Mouse (Mus musculus) C2C12 (cell line): ENCODE results near the gene Kcnmb2. TPM values are rescaled to one million over a fixed set of nuclear protein-coding genes. Genes with fewer than 3 reads are reported as not detected.

ENCODE experiments used
- H3K27me3 ChIP-seq: one replicate; pipeline ENCODE4 v1.6.1; 2011; ENCODE audit not compliant: control insufficient read depth, insufficient read depth, insufficient read length
- H3K36me3 ChIP-seq: one replicate; pipeline ENCODE4 v1.6.1; 2011; ENCODE audit not compliant: control insufficient read depth, insufficient read depth
- H3K4me3 ChIP-seq: one replicate; pipeline ENCODE4 v1.5.1; 2011; ENCODE audit warnings: mild to moderate bottlenecking, control low read depth; ENCODE audit not compliant: poor library complexity, insufficient read depth, severe bottlenecking
- H3K79me2 ChIP-seq: one replicate; pipeline ENCODE4 v1.6.1; 2011; ENCODE audit not compliant: control insufficient read depth, insufficient read depth
- H3K79me3 ChIP-seq: one replicate; pipeline ENCODE4 v1.6.1; 2011; ENCODE audit warnings: low read depth, control low read depth
- H3ac ChIP-seq: one replicate; pipeline ENCODE3; 2011; ENCODE audit warnings: low read depth; ENCODE audit not compliant: control insufficient read depth, insufficient read length
- CEBPB ChIP-seq: IDR thresholded peaks from one replicate; pipeline ENCODE4 v1.6.1; 2011; ENCODE audit warnings: low read depth, mild to moderate bottlenecking, control low read depth, moderate library complexity
- CTCF ChIP-seq: IDR thresholded peaks from one replicate; pipeline ENCODE4 v1.5.1; 2011; ENCODE audit not compliant: control insufficient read depth, insufficient read depth, insufficient read length
- FOSL1 ChIP-seq: IDR thresholded peaks from one replicate; pipeline ENCODE4 v1.8.0; 2011; ENCODE audit warnings: mild to moderate bottlenecking, low read length; ENCODE audit not compliant: poor library complexity, insufficient read depth, severe bottlenecking
- MAX ChIP-seq: IDR thresholded peaks from one replicate; pipeline ENCODE4 v1.6.1; 2011; ENCODE audit warnings: mild to moderate bottlenecking, control low read depth
- MYOD1 ChIP-seq: IDR thresholded peaks from one replicate; pipeline ENCODE4 v1.6.1; 2011; ENCODE audit warnings: low read depth; ENCODE audit not compliant: control insufficient read depth, insufficient read length
- MYOG ChIP-seq: IDR thresholded peaks from one replicate; pipeline ENCODE4 v1.6.1; 2011; ENCODE audit not compliant: control insufficient read depth, insufficient read length; ENCODE audit errors: extremely low read depth
- USF1 ChIP-seq: IDR thresholded peaks from one replicate; pipeline ENCODE4 v1.6.1; 2011; ENCODE audit warnings: low read depth, mild to moderate bottlenecking, control low read depth, moderate library complexity
- polyA plus RNA-seq: library from polyadenylated mRNA; unstranded; fragments of >200 nt; fragmentation: generic; extraction: Trizol; gene quantifications from one replicate; pipeline ENCODE4 v1.2.1, GENCODE M21; 2012; ENCODE audit warnings: missing spikeins

Gene Kcnmb2
- polyA plus RNA-seq, 1 experiment = not detected

DNA sequence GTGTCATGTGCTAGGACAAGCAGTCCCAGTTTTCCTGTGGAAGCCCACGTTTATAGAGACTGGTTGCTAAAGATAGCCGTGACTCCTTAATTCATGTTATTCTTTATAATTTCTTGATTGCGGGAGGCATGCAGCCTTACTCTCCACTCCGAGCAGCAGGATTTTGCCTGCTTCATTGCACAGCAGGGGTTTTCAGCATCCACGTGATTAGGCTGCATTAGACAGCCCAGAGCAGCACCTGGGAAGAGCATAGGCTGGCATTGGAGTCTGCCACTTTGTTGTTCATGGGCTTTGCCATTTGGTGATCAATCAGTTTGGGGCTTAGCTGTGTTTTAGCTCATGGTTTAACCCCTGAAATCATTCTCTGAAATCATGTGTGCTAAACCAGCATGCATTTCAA is 80.1 kb downstream of the Kcnmb2 start:
- TF ChIP-seq MYOD1 (no peak), MAX (no peak), USF1 (no peak), MYOG (no peak), CEBPB (no peak), CTCF (no peak), FOSL1 (no peak)
- no peaks in the 10 kb centered on the region for H3K27me3 ChIP-seq
- no peak overlapping the region for H3K4me3 ChIP-seq
- H3K79me3 ChIP-seq = no peaks in the 10 kb centered on the region
- H3ac ChIP-seq = no peak overlapping the region
- no peaks in the 10 kb centered on the region for H3K79me2 ChIP-seq
- H3K36me3 ChIP-seq = no peaks in the 10 kb centered on the region

GRCm38 (mm10) chr3:31985103-31985502 is 82.8 kb downstream of the Kcnmb2 start:
- Histone ChIP-seq H3K4me3 (no peak overlapping the region), H3ac (no peak overlapping the region), H3K27me3 (no peaks in the 10 kb centered on the region), H3K79me3 (no peaks in the 10 kb centered on the region), H3K36me3 (no peaks in the 10 kb centered on the region), H3K79me2 (no peaks in the 10 kb centered on the region)
- TF ChIP-seq FOSL1 = no peak
- TF ChIP-seq MYOD1 = no peak
- TF ChIP-seq CEBPB = no peak
- no peak for TF ChIP-seq MAX
- no peak for TF ChIP-seq USF1
- TF ChIP-seq MYOG = no peak
- no peak for TF ChIP-seq CTCF

GRCm38 (mm10) chr3:31991526-31992045 is 89.3 kb downstream of the Kcnmb2 start:
- no peaks in the 10 kb centered on the region for H3K79me3 ChIP-seq
- H3ac ChIP-seq = no peak overlapping the region
- no peaks in the 10 kb centered on the region for H3K79me2 ChIP-seq
- TF ChIP-seq CTCF = no peak
- TF ChIP-seq FOSL1 = no peak
- TF ChIP-seq MYOD1 = no peak
- TF ChIP-seq MYOG = no peak
- TF ChIP-seq CEBPB = no peak
- TF ChIP-seq USF1 = no peak
- TF ChIP-seq MAX = no peak
- H3K36me3 ChIP-seq = no peaks in the 10 kb centered on the region
- no peak overlapping the region for H3K4me3 ChIP-seq
- H3K27me3 ChIP-seq = no peaks in the 10 kb centered on the region

DNA sequence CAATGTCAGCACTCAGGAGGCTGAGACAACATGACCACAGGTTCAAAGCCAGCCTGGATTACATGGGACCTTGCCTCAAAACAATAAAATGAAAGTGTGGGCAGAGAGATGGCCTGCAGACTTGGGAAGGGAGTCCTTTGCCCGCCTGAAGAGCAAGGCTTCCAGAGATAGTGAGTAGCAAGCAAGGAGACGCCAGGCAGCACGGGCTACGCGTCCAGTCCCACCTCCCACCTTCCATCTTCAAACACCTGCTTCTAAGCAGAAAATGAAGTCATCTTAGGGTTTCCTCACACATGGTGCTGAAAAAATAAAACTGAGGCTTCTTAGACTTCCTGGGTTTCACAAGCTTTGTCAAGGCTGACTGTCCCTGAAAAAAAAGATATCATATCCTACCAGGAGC is 109.3 kb downstream of the Kcnmb2 start:
- Histone ChIP-seq H3K79me2 (no peaks in the 10 kb centered on the region), H3K36me3 (no peaks in the 10 kb centered on the region), H3K79me3 (no peaks in the 10 kb centered on the region), H3K27me3 (no peaks in the 10 kb centered on the region), H3K4me3 (no peak overlapping the region), H3ac (no peak overlapping the region)
- no peak for TF ChIP-seq MYOG
- no peak for TF ChIP-seq MAX
- TF ChIP-seq CEBPB = no peak
- no peak for TF ChIP-seq FOSL1
- no peak for TF ChIP-seq MYOD1
- no peak for TF ChIP-seq USF1
- no peak for TF ChIP-seq CTCF

DNA sequence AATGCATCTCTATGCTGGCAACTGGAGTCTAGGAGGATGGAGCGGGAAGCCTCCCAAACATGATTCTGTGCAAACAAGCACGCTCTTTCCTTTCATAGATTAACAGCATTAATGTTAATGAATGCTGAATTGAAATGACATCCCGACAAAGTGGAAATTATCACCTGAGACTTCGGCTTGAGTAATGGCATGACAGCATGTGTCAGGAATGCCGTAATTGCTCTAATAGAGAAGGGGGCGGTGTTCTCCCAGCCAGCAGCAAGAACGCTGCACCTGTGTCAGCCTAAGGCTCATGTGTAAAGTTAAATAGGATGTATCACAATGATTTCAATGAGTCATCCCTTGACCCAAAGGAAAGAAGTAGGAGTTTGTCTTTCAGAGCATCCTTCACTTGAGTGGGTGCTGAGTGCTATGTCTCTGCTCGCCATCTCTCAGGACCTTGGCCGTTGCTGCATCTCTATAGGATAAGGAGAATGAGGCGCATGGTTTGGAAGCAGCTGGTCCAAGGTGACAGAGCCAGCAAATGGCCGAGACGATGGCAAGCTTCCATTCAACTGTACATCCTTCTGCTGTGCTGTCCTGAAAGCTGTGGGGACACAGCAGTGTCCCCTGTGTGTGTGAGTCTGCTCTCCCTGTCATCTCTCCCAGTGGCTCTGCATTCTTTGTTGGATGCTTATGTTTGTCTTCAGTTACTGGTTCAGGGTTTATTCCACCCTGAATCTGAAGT is 110.1 kb downstream of the Kcnmb2 start:
- Histone ChIP-seq H3K36me3 (no peaks in the 10 kb centered on the region), H3K79me2 (no peaks in the 10 kb centered on the region), H3ac (no peak overlapping the region), H3K79me3 (no peaks in the 10 kb centered on the region), H3K4me3 (no peak overlapping the region), H3K27me3 (no peaks in the 10 kb centered on the region)
- TF ChIP-seq CTCF (no peak), MAX (no peak), FOSL1 (no peak), USF1 (no peak), CEBPB (no peak), MYOG (no peak), MYOD1 (no peak)

DNA sequence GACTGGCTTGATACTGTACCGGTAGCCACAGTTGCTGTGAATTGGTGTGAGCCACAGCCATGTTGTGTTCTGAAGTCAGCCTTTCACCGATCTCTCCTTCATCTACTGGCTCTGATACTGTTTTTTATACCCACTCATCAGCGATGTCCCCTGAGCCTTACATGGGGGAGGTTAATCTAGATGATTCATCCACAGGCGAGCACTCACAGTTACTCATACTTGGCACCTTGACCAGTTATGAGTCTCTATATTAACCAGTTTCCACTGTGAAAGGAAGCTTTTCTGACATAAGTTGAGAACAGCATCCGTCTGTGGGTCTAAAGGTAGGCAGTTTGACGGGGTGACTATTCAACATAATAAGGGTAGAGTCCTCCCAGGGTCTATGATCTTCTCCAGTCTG is 118.7 kb downstream of the Kcnmb2 start:
- Histone ChIP-seq H3K4me3 (no peak overlapping the region), H3ac (no peak overlapping the region), H3K79me3 (no peaks in the 10 kb centered on the region), H3K27me3 (no peaks in the 10 kb centered on the region), H3K36me3 (no peaks in the 10 kb centered on the region), H3K79me2 (no peaks in the 10 kb centered on the region)
- TF ChIP-seq MAX = no peak
- TF ChIP-seq USF1 = no peak
- peak; percentile 75 for TF ChIP-seq FOSL1
